Mouse (Mus musculus): ENCODE results near the gene Olfr986.

Gene Olfr986

DNA sequence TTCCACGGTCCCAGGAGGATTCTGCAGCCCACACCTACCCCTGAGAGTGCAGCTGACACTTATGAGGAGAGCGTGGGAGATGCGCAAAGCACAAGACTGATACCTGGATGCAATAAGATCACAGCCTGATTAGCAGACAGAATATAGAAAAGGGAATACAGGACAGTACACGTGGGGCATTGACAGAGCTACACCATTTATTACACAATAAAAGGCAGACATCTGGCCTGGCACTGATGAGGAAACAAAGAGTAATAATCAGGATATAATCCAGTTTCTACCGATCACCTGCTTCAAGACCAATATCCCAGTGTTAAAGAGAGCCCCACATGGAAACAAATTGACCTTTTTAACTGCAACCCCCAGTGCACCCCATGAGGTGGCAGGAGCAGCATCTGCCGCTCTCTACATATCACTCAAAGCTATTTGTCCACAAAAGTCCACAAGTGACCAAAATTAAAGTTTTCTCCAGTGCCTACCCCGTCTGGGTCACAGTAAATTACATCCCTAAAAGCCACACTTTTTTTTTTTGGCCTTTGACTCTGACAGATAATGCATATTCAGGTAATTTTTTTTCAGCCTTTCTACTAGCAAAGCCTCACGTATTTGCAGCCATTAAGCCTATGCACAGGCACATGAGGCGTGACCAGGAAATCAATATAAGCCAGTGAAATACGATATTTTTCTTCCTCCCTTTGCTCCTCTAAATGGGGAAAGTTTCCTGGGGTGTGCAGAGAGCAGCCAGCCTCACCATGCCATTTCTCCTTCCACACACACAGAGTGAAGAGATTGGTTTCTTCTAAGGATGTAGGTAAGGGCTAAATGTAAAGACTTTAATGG lies 53.7 kb downstream of the Olfr986 start:
- DNase-seq (ENCODE audit: low spot score): no peak

DNA sequence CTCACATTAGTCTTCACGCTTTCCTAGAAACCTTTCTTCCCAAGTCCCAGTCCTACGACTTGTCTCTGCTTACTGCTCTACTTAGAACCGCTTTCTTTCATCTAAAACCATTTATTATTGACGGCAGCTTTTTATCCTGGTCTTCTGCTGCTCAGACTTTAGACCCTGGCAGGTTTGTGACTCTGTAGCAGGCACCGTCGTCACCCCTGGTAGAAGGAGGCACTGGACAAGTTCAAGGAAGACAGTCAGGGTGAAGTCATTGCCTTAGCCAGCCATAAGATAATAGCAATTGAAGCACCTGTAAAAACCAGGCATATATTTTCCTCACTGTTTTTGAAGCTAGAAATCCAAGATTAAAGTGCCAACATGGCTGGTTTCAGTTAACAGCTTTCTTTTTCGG lies 54.5 kb downstream of the Olfr986 start:
- no peak for DNase-seq (ENCODE audit: low spot score)
